Mouse (Mus musculus): ENCODE measurements at regions not wholly inside any gene's neighbourhood (a gene's known extent, or its start where the extent isn't known, plus 50 kb on each side); places are given as distances from the start of the nearest gene placed in this dataset.

GRCm38 (mm10) chr5:107035376-107035775 lies 71.3 kb downstream of the Cdc7 start:
- no peak for DNase-seq

GRCm38 (mm10) chr5:107035782-107036181 lies 71.7 kb downstream of the Cdc7 start:
- DNase-seq: no peak

GRCm38 (mm10) chr5:107036475-107036874 lies 72.4 kb downstream of the Cdc7 start:
- DNase-seq: no peak

GRCm38 (mm10) chr5:107037087-107037486 lies 73.0 kb downstream of the Cdc7 start:
- no peak for DNase-seq

- DNase-seq: no peak
Observed at GRCm38 (mm10) chr5:107039340-107039739, 75.2 kb downstream of the Cdc7 start.

GRCm38 (mm10) chr5:107039956-107040355 lies 75.8 kb downstream of the Cdc7 start:
- no peak for DNase-seq

GRCm38 (mm10) chr5:107040489-107040888 lies 76.4 kb downstream of the Cdc7 start:
- DNase-seq: no peak

- DNase-seq: no peak
Observed at GRCm38 (mm10) chr5:107045163-107045562, 81.0 kb downstream of the Cdc7 start.

- DNase-seq: peak; percentile 63
Observed at GRCm38 (mm10) chr5:107046501-107046931, 82.4 kb downstream of the Cdc7 start.

GRCm38 (mm10) chr5:107048607-107049006 lies 84.5 kb downstream of the Cdc7 start:
- DNase-seq: no peak

GRCm38 (mm10) chr5:107050076-107050475 lies 86.0 kb downstream of the Cdc7 start:
- DNase-seq: no peak

- peak; percentile 17 for DNase-seq
Observed at GRCm38 (mm10) chr5:107051868-107052267, 87.7 kb downstream of the Cdc7 start.

GRCm38 (mm10) chr5:107054900-107055452 lies 90.9 kb downstream of the Cdc7 start:
- no peak for DNase-seq

GRCm38 (mm10) chr5:107055455-107055854 lies 91.3 kb downstream of the Cdc7 start:
- DNase-seq: no peak

All from lung, postnatal 36 days (tissue).